Mouse (Mus musculus): ENCODE measurements around the gene Tas2r135. TPM values are rescaled to one million over a fixed set of nuclear protein-coding genes. Genes with fewer than 3 reads are reported as not detected.

Gene Tas2r135
- total RNA-seq, 2 experiments from 2014 or later, result not detected

DNA sequence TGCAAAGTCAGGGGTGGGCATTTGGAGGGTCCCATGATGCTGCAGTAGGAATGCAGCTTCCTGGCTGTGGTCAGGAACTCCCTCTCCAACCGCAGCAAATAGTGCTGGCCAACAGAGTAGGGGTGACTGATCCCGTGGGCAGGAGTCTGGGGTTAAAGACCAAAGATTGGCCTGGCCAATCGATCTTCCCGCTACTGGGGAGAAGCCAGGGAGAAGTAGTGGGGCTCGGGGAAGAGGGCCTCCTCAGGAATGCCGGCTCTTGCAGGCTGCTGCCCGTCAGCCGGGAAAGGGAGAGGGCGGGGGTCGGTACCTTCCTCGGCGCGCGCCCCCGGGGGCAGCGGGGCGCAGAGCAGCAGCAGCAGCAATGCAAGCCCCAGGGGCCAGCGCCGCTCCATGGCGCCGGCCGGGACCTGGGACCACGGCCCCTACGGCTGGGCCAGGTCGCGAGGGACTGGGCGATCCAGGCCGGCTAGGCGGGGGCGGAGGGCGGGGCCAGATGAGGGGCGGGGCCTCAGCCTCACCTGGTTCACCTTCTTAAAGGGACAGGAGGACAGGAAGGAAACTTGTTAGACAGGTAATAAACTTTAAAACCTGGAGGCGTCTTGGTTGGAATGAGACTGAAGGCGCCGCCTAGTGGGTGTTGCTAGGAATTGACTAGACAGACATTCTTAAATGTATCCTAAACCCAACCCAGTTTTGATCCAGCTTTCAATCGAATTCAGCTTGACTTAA, 32.3 kb upstream of the Tas2r135 start, which contains the start of gene Epha1:
Gene Epha1 (minus strand): TSS at position 453 of the 732 bp plus-strand sequence.
- intact Hi-C loops (cut with DNase I), result no loop called here
- DNase-seq (ENCODE audit: low spot score in 2 of 2), result peak in 1 of 2 experiments; percentile 54

DNA sequence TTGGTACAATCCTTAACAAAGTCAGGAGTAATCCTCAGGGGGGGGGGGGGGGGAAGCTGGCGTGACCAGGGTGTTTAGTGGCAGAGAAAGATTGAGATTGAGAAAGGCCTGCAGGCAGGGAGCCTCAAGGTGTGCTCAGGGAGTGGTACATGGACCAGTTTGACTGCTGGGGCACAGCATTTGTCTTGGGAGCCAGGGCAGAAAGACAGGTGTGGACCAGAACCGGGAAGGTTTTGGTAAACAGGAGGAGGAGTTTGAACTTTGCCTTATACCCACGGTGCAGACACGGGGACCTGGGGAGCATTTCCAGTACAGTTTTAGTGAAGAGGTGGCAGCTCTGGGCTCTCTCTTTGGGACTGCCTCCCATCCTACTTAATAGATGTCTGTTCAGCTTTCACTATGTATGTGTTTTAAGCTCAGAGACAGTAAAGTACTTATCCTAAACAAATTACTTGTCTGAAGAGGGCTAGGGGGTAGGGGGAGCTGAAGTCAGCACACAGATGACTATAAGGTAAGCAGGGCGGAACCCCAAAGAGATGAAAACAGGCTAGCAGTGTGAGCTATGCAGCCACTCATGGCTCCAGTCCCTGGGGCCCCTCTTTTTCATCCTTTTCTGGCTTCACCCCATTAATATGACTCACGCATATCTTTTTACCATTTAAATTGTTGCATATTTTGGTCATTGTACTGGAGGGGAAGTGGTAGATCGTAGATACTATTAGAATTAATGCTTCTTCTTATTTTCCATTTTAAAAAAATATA, 31.4 kb upstream of the Tas2r135 start:
- intact Hi-C loops (cut with DNase I), result no loop called here
- no peak for DNase-seq (ENCODE audit: low spot score in 2 of 2)

DNA sequence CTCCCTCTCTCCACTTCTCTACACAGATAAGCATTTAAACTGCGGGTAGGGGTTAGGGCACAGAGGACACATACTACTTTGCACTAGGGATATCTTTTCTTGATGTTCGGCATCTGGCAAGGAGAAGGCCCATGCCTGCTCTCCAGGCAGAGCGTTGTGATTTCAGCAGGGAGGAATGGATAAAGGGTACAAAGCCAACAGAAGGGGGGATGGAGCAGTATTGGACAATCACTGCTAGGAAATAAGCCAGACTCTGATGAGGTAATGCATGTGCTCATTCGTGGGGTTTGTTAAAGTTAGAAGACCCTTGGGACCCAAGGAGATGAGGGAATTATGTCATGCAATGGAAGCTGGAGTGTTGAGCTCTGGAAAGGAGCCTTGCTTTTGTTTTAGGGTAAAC, 30.5 kb upstream of the Tas2r135 start:
- intact Hi-C loops (cut with DNase I), result no loop called here
- no peak for DNase-seq (ENCODE audit: low spot score in 2 of 2)

DNA sequence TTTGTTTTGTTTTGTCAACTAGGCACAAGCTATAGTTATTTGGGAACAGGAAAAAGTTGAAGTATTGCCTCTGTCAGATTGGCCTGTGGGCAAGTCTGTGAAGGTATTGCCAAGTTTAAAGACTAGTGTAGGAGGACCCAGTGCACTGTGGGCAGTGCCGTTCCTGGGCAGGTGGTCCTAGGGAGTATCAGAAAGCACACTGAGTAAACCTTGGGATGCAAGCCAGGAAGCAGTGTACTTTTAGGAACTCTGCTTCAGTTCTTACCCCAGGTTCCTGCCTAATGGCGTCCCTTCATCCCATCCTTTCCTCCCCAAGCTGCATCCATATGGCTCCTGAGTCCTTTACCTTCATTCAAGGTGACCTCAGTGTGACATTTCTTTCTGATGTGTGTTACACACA, 30.1 kb upstream of the Tas2r135 start:
- intact Hi-C loops (cut with DNase I), result no loop called here

DNA sequence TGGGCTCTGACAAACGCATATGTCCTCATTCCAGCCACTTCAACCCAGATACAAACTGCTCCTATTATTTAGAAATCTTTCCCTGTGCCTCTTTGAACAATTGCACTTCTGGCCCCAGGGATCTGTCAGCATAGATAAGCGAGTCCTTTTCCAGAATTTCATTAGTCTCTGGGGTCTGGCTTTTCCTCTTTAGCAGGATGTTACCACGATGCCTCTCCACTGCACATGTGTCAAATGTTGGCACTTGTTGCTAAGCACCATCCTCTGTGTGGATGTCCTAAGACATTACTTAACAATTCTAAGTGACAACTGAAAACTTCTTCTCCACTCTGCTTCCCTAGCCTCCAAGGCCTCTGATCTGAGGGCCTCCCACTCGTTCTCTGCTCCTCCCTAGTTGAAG, 29.2 kb upstream of the Tas2r135 start:
- intact Hi-C loops (cut with DNase I), result no loop called here
- no peak for DNase-seq (ENCODE audit: low spot score in 2 of 2)

More for the DNA sequence above, 30.1 kb upstream of the Tas2r135 start:
- DNase-seq (ENCODE audit: low spot score in 2 of 2), result no peak

DNA sequence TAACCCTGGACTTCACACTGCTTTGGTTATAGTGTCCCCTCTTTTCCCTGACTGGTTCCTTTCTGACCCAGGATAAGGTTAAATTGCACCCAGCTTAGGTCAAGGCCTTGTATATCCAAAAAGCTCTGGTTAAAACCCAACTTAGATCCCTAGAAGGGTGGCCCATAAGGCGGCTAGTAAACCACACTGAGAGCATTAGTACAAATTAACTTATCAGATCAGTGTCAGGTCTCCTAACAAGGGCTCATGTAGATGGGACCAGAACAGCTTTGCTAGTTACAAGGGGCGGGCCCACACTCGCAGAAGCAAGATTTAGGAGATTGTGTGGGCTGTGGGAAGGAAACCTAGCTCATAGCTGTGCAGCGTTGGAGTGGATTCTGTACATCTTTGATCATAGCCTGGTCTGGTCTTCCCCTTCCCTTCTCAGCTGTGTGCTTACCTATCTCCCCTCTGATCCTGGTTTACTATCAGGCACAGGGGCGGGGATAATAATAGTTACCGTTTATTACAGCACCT, 28.7 kb upstream of the Tas2r135 start:
- intact Hi-C loops (cut with DNase I), result no loop called here

DNA sequence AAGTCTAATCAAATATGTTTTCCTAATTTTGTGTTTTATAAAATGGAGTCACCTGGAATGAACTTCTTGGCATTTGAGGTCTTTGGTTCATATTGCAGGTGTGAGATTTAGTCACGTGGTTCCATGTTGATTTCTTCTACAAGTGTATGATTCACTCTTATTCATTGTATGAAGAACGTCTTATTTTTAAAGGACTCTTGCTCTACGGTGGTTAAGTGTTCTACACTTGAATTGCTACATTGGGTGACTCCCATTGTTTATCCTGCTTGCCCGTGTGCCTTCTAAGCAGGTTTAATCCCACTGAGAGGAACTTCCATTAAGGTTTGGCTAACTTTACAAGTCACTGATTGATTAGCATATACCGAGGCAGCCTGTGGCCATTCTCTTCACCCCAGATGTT, 28.0 kb upstream of the Tas2r135 start:
- DNase-seq (ENCODE audit: low spot score in 2 of 2), result no peak
- intact Hi-C loops (cut with DNase I), result no loop called here

More for the DNA sequence above, 28.7 kb upstream of the Tas2r135 start:
- peak in 1 of 2 experiments; percentile 48 for DNase-seq (ENCODE audit: low spot score in 2 of 2)

DNA sequence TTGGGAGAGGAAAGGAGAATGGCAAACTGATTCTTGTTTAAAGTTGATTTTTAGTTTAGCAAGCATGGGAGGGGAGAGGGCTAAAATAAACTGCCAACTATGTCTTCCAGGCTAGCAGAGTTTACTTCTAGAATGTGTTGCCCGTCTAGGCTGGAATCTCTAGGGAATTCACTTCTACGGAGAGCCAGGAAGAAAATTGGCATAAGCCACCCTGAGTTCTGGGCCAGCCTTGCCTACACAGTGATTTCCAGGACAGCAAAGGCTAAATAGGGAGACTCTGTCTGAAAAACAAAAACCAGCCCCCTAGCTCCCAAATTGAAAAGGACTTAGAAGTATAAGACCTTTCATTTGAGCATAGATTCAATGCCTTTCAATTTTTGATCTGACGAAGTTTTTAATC, 25.7 kb upstream of the Tas2r135 start:
- no peak for DNase-seq (ENCODE audit: low spot score in 2 of 2)
- intact Hi-C loops (cut with DNase I), result no loop called here

DNA sequence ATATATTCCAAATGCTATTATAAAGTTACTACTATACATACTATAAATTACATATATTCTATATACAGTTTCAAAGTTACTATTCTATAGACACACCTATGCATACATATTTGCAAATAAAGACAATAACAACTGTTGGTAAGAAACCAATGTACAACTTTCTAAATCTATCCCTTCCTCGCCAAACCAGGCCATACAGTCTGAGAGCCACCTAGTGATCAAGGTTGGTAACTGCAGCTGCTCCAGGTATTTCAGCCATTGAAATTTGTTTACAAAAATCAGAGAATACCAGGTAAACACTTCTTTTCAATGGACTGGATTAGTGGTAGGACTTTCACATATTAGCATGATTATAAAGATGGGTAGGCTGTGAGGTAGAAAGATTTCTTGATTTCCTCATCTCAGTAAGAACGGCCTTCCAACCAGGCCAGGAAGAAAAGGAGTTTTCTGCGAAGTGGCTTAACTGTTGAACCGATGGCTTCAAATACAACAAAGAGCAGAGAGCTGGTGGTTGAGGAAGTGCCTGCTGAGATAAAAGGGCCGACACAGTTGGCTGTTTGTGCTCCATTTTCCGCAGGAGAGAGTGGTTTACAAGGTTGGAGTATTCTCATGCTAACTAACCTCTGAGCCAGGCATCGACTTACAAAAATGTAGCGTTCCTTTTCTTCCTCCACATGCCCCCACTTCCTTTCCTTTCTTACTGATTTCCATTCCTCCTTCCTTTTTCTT, 24.7 kb upstream of the Tas2r135 start:
- DNase-seq (ENCODE audit: low spot score in 2 of 2), result peak in 1 of 2 experiments; percentile 34
- intact Hi-C loops (cut with DNase I), result loop anchor here (2.0 to 5.0 kb wide), 2 partner anchors 154 to 202 kb away; no protein-coding TSS in a partner anchor

DNA sequence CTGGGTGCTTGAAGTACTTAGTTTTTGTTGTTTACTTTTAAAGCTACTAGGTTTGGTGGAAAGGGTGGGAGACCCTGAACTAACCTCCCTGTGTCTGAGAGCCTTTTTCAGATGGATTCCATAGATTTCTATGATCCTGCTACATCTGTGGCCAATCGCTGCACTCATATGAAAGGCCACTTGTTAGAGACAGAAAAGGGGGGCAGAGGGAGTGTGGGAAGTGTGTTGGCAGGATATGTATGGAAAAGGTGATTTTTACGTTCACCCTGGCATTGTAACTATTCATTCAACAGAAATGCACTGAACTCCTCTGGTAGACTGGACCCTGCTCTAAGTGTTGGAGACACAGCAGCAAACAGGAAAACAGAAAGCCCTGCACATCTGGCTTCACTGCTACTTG, 24.0 kb upstream of the Tas2r135 start:
- intact Hi-C loops (cut with DNase I), result loop anchor here (2.0 to 5.0 kb wide), 2 partner anchors 154 to 201 kb away; no protein-coding TSS in a partner anchor
- DNase-seq (ENCODE audit: low spot score in 2 of 2), result no peak

DNA sequence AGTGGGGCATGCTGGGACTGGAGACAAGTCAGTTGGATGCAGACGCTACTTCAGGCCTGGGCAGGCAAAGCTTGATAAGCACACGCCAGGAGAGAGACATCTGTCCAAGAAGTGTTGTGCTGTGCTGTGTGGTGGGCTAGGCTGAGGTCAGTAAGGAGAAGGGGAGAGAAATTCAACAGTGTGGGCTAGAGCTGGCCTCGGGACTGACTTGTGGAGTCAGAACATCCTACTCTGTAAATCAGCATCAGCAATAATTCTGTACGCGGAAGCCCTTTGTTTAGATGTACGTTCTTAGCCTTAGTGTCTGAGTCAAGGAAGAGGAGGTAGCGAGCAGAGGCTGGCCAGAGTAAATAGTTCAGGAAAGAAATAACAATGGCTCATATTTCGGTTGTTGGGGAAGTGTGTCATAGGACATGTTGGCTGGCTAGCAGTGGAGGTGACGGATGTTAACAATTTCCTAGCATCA, 23.3 kb upstream of the Tas2r135 start:
- DNase-seq (ENCODE audit: low spot score in 2 of 2), result no peak
- intact Hi-C loops (cut with DNase I), result loop anchor here (2.0 to 5.0 kb wide), 2 partner anchors 155 to 200 kb away; no protein-coding TSS in a partner anchor

DNA sequence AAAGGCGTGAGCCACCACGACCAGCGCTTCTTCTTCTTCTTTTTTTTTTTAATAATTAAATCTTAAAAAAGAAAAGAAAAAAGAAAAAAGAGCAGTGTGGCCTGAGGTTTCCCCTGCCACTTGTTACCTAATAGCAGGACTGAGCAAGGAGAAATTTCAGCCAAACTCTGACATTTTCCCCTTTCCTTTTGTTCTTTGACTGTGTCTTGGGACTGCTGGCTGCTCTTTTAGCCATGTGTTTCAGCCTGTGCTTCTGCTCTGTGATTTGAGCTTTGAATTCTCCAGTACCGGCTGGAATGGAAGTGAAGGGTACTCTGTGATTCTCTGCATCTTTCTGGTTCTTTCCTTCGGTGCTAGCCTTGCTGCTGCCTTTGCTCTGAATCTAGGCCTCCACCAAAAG, 21.9 kb upstream of the Tas2r135 start:
- DNase-seq (ENCODE audit: low spot score in 2 of 2), result no peak
- intact Hi-C loops (cut with DNase I), result loop anchor here (5.0 kb wide), 1 partner anchor 199 kb away; no protein-coding TSS in a partner anchor

DNA sequence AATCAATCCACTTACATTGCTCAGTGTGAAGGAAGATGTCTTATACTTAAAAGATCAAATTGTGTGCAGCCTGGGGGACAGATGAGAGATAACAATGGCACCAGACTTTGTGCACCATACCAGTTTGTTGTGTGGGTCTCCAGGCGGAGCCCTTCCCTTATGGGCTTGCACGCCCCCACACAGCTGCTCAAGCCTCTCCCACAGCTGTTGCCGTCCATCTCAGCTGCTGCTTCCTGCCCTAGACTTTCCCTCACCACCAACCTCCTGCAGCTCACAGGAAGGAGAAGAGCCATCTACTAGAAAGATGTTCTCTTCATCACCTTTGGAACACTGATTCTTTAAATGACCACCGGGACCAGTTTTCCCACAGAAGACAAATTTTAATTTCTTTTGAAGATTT, 19.6 kb upstream of the Tas2r135 start:
- peak in 1 of 2 experiments; percentile 50 for DNase-seq (ENCODE audit: low spot score in 2 of 2)
- intact Hi-C loops (cut with DNase I), result no loop called here

DNA sequence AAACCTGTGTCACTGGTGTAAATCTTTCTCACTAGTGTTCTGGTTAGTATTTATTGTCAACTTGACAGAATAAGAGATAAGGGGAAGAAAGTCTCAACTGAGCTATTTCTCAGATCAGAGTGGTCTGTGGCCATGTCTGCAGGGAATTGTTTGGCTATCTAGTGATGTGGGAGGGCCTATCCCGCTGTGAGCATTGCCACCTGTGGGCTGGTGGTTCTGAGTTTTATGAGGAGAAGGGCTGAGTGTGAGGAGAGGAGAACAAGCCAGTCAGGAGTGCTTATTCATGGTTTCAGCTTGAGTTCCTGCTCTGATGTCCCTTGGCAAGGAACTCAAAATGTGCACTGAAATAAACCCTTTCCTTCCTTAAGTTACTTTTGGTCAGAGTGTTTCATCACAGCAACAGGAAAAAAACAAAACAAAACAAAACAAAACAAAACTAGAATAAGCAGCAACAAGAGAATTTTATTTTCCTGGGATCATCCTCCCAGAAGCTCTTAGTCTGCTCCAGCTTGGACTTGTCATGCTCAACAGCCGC, 13.4 kb upstream of the Tas2r135 start:
- DNase-seq (ENCODE audit: low spot score in 2 of 2), result no peak
- intact Hi-C loops (cut with DNase I), result no loop called here

DNA sequence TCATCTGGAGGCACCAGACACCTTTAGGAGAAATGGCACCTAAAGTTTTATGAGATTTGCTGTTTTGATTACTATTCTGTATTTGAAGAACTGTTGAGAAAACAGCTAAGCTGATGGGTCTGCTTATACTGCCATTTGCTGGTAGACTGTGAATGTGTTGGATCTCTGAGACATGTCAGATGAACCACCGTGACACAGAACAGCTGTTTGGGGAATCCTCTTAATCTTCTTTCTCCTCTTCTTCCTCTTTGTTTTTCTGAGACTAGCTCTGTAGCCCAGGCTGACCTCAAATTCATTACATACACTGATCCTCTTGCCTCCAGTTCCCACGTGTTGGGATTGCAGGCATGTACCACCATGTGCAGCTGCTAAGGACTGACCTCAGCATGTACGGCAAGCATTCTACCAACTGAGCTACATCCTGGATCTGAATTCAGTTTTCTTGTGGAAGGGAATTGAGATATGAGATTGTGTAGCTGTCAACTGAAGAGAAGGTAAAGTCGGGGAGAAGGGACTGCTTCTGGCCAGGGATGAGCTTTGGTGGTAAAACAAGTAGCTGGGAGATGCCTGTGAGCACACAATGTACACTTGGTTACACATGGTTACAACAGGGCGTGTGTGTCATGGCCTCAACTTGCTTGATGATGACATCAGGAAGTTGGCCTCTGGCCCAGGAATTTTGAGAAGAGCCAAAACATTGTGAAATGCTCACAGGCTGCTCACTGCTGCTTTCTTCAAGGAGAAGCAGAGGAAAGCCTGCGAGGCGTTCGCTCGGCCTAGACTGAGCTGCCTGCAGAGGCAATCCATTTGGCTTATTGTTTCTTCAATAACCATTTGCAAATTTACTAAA, 9.0 kb upstream of the Tas2r135 start:
- intact Hi-C loops (cut with DNase I), result no loop called here

DNA sequence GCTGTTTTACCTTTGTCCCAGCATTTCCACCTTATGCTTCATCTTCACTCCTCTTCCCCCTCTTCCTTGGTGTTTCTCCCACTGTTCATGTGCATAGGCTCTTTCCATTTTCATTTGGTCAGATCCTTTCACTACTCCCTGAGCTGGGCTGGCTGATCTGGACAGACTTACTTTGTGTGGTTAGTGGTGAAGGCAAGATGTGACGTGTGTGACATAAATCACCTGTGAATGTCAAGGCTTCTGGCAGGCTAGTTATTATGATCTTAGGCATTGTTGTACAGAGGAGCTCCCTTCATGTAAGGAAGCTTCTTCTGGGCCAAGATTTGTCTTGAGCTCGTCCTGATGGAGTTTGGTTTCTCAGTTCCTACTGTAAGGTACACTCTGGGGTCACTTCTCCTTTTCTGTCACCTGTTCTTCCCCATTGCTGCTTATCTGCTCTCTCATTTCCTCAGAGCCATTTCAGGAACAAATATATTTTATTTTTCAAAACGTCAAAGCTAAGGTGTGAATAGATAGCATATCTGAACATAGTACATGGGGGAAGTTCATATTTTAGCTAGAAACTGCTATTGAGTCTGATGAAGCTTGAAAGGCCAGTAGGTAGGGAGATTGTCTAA, 8.1 kb upstream of the Tas2r135 start:
- intact Hi-C loops (cut with DNase I), result no loop called here
- DNase-seq (ENCODE audit: low spot score in 2 of 2), result no peak

More for the DNA sequence above, 9.0 kb upstream of the Tas2r135 start:
- peak in 1 of 2 experiments; percentile 19 for DNase-seq (ENCODE audit: low spot score in 2 of 2)

DNA sequence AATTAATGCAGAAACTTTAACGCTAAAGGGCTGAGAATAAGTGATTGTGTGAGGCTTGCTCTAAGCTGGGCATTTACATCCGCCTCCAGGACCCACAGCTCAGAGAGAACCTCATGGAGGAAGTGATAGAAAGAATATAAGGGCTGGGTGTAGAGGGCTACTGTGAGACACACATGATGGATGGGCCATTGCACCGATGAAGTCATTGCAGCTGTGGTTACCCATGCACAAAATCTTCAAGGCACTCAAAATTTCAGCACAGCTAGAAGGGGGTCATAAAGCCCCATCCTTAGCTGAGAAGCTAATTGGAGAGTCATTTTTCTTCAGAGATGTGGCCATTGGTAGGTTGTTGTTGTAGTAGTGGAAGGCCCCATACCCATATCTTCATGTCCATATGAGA, 6.9 kb upstream of the Tas2r135 start:
- no peak for DNase-seq (ENCODE audit: low spot score in 2 of 2)
- intact Hi-C loops (cut with DNase I), result no loop called here

DNA sequence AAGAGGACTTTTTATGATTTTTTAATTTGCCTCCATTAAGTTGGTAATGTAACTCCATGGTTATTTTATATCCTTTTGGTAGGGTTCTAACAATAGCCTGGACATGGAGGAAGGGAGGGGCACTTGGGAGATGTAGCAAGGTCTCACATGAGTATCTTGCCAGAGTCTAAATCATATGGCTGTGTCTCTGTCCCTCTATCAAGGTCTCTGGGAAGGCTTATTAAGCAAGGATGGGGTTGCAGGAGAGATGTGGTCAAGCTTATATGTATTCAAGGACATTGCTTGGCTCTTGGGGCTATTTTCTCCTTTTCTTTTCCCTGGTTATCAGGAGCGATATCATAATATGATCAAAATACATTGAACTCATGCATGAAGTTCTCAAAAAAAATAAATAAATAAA, 6.2 kb upstream of the Tas2r135 start:
- DNase-seq (ENCODE audit: low spot score in 2 of 2), result no peak
- intact Hi-C loops (cut with DNase I), result no loop called here

All from left cerebral cortex, postnatal 25 days (tissue).